Mouse (Mus musculus): ENCODE measurements around the gene Dedd2.

DNA sequence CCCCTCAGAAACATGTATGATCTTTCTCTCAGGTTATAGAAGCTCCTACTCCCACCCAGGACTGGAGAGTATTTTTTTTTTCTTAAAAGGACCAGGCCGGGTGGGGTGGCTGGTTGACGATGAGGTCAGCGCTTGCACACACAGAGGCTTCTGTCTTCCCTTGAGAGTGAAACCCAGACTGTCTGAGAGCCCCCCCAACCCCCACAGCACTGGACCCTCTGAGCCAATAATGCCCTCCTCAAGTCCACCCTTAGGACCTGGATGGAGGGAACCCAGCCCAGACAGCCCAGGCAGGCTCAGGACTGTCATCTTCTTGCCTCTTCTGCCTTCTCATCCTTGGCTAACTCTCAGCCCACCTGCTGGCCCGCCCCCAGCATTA lies 26.3 kb upstream of the Dedd2 start:
- TF ChIP-seq CTCF (IDR thresholded peaks at IDR 0.05; ENCODE audit: insufficient read depth, low read length): no peak
- TF ChIP-seq POLR2A (IDR thresholded peaks at IDR 0.05; ENCODE audit: borderline replicate concordance, extremely low read depth, low read depth, low read length): no peak

Measured in lung, adult 2 months (tissue).